Mouse (Mus musculus) thymus, adult 18-20 months (tissue): ENCODE data around the gene Lrig1.
A peak's percentile ranks its signal among the peaks of the same experiment; 100 is the strongest.

Experiments used
- DNase-seq, 2 experiments: peaks; one replicate each; pipeline ENCODE4 v3.0.0; 2022; ENCODE audit warnings: mixed read lengths in 2 of 2

Lrig1 gene

GRCm38 (mm10) chr6:94669370-94669769 is 30.6 kb downstream of the Lrig1 start:
- DNase-seq = no peak

DNA sequence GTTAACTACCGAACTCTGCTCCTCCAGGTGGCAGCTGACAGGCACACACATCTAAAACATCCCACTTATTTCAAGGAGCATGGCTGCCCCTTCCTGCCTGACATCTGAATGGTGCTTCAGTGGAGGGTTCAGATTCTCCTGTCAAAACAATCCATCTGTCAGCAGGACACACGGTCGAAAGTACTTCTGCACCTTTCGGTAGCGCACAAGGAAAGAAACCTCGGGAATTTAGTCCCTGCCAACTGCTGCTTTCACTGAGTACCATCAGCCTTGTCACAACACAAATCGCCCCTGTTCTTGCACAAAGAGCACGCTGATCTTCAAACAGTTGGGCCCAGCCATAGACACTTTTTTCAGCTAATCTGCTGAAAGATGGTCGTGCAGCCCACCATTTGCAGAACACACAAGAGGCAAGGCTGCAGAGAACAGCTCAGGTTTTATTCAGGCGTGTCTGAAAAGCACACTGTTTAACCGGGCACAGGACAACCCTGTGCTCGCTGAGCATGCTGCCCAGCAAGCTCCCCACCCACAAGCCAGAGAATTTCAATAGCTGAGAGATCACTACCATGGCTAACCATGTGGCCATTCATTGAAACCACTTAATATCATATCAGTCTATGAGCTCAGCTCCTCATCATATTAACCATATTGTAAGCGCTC is 31.6 kb downstream of the Lrig1 start:
- no peak for DNase-seq

GRCm38 (mm10) chr6:94667131-94667530 is 32.8 kb downstream of the Lrig1 start:
- DNase-seq = no peak

- no peak for DNase-seq
These were observed 33.4 kb downstream of the Lrig1 start for GRCm38 (mm10) chr6:94666432-94667119.

DNA sequence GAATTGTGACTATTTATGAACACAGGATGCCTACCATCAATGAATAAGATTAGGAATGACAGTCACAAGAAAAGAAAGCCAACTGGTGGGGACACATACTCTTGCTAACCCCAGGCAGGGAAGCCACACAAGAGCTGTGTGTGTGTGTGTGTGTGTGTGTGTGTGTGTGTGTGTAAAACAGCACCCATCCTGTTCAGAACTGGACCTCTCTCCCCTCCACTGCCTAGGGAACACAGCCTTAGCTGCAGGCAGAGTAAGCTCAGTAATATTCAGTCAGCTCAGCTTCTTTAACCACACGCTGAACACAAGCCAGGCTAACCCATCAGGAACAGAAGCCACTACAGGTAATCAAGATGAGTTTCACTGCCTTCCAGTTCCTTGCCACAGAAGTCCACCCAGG is 34.3 kb downstream of the Lrig1 start:
- DNase-seq = no peak

- peak in 1 of 2 experiments; percentile 64 for DNase-seq
These were observed 34.7 kb downstream of the Lrig1 start for GRCm38 (mm10) chr6:94665248-94665647.

- no peak for DNase-seq
These were observed 36.0 kb downstream of the Lrig1 start for GRCm38 (mm10) chr6:94664000-94664399.

GRCm38 (mm10) chr6:94661923-94662322 is 38.0 kb downstream of the Lrig1 start:
- no peak for DNase-seq

DNA sequence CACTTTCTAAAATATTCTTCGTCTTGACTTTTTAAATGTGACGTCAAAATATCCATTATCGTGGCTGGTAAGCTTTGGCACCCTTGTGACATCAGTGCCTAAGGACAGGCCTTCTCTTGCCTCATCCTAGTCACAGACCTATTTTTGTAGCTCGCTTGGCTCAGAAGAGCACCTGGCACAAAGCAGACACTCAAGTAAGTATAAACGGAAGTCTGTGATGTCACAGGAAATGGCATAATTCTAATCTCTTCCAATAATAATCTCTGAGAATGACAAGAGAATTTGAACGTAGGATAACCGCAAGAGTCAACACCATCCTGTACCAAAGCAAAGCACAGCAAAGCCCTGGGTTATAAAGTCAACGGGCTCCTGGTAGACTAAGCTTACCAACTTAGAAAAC is 38.6 kb downstream of the Lrig1 start:
- no peak for DNase-seq

DNA sequence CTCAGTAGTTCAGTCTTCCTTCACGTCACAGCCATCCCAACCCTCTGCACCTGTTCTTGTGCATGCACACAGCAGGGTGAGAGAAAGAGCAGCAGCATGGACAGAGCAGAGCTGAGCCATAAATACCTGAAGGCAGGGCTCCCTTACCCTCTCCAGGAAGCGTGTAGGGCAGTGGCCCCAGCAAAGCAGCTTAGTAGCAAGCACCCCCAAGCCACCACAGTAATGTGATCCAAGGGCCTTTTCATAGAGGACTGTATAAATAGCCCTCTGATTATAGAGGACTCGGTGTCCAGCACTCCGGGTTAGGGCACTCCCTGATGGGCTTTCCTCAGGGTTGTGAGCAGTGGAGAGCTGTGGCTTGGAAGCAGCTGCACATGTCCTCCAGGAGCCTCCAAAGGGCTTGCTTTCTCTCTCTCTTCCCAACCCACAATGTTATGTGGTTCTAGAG is 40.0 kb downstream of the Lrig1 start:
- no peak for DNase-seq

DNA sequence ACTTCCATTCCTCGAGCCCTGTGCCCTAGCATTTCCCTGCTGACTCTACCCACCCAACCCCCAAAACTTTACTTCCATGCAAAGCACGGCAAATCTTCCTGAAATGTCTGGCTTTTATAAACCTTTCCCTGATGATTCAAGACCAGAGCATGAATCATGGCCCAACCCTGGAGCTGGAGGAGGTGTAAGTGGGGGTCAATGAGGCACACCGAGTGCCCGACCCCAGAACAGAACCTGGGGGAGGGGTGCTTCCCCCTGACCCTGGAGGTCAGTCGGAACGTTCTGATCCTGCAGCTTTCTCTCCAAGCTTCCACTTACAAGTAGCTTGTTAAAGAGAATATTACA is 41.9 kb downstream of the Lrig1 start:
- no peak for DNase-seq

DNA sequence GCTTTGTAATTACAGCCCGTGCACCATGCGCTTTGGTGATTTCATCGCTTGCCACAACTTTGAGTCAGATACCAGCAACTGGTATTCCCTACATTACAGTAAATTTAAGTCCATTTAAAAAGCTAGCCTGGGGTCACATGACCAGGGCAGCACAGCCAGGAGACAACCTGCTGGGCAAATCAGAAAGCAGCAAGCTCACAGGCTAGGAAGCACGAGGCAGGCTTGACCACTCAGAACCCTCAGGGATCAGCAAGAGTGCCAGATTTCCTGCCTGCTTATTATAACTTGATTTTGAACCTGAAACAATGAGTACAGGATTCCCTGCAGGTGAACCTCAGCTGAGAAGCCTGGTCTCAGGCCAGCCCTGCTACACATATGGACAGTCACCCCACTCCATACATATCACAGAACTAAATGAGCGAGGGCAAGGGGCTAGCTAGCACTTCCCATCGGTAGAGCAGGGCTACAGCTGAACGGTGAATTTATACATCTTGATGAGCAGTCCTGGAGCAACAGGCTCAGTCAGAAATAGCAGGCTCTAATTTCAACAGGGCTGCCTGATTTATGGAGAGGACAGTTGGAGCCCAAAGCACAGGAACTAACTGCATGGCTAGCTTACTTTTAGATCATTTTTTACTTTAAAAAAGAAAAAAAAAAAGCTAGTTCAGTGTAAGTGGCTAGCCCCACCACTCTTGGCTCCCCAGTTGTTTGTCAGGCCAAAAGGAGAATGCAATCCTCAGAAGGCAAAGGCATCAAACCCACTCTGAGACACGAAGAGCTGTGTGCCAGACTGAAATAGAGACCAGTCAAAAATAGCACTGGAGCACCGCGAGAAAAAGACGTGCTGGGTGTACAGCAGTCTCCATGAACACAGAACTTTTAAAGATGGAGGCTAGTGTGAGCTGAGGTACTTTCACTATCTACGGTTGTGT is 42.5 kb downstream of the Lrig1 start:
- DNase-seq = no peak

GRCm38 (mm10) chr6:94655818-94656478 is 44.0 kb downstream of the Lrig1 start:
- DNase-seq = no peak

DNA sequence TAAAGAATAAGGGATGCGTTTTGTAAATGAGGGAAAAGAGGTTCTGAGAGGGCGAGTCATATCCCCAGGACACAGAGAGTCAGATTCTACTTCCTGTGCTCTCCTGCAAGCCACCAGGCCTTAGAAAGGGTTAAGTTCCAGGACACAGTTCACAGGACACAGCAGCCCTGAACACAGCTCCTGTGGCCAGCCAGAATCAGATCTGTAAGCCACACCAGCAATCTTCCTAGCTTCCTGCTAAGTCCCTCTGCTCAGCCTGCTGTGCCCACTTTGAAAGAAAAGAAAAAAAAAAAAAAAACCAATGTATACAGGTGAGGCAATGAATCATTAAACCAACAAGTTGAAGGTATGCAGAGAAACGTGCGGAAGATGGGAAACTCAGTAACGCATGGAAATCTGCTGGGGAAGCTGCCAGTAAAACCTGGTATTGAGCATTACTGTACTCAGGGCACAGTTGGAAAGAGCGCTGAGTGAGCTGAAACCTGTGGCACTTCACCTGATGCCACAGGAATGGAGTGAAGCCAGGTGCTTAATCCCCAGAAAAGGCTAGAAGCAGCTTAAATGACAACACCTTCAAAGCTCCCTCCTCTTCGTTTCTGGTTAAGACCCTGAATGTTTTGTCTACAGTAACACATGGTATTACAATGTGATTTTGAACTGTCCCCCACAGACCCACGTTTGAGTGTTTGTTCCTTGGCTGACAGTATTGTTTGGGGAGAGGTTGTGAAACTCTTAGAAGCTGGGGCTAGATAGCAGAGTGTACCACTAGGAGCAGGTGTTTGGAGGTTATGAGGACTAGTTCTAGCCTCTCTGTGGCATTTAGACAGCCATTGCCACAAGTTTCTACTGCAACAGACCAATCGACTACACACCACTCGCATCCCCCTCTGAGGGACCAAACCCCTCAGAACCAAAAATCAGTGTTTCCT is 46.3 kb downstream of the Lrig1 start:
- no peak for DNase-seq

DNA sequence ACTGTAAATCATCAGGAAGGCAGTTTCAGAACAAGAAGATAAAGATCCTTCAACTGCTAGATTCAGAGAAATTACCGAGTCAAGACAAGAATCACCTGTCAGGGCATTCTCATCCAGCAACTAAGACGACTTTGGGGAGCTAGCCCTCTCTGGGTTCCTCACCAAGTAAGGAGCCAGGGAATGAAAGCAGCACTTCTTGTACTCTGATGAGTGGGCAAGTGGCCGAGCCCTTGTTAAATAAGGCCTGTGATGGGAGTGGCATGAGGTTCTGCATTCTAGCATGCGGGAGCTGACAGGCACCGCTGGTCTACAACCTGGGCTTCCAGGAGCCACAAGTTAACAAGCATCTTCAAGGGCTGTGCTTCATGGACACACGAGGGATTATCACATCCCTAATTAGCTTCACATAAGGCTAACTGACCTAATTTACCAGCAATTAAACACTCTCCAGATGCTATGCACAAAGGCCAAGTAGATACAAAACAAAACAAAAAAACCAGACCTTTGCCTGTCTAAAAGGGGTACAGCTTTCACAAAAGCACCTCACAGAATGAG is 47.2 kb downstream of the Lrig1 start:
- DNase-seq = no peak

DNA sequence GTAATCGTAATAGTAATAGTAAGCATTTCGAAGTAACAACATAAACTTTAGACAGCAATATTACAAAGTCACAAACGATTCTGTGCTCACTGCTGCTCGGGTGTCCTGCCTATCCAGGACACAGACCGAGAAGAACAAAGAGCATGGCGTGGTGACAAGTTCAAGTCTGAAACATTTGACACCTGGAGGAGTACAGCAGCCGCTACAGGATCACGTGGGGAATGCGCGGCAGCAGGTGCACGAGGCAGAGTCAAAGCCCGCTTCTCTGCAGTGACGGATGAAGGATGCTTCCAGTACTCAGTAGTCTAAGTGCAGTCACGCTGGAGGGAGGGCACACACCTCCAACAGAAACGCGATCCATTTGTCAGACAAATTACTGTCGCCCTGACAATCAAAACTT is 48.4 kb downstream of the Lrig1 start:
- DNase-seq = peak; percentile 45 to 65

DNA sequence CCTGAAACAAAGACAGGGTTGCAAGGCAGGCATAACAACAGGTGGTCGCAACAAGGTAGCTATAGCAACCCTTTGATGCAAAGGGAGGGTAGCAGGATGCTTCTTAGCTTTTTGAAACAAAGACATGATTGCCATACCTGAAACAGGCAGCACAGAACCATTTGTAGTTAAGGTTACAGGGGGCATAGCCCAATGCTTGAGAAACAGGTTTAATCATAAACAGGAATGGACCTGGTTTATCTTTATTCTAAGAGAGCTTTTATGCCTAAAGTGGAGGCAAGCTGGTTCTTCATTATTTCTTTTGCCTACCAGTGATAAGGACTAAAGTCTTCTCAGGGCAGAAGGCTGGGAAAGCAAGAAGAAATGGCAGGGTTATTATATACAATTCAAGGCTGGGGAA is 50.3 kb downstream of the Lrig1 start:
- DNase-seq = no peak

GRCm38 (mm10) chr6:94648496-94648895 is 51.5 kb downstream of the Lrig1 start:
- no peak for DNase-seq

- peak; percentile 75 to 83 for DNase-seq
These were observed 52.2 kb downstream of the Lrig1 start for GRCm38 (mm10) chr6:94647574-94648430.

- no peak for DNase-seq
These were observed 53.1 kb downstream of the Lrig1 start for GRCm38 (mm10) chr6:94646902-94647301.
